Mouse (Mus musculus): Measurements from ENCODE around the gene Fam83c.

Gene Fam83c

GRCm38 (mm10) chr2:155794674-155795445 is 39.8 kb downstream of the Fam83c start:
- no peak for DNase-seq (ENCODE audit: low read depth, low spot score)

- DNase-seq (ENCODE audit: low read depth, low spot score), result no peak
Observed at GRCm38 (mm10) chr2:155792899-155793298, 41.8 kb downstream of the Fam83c start.

- no peak for DNase-seq (ENCODE audit: low read depth, low spot score)
Observed at GRCm38 (mm10) chr2:155787949-155788931, 46.4 kb downstream of the Fam83c start.

GRCm38 (mm10) chr2:155786905-155787304 is 47.7 kb downstream of the Fam83c start:
- DNase-seq (ENCODE audit: low read depth, low spot score), result no peak

DNA sequence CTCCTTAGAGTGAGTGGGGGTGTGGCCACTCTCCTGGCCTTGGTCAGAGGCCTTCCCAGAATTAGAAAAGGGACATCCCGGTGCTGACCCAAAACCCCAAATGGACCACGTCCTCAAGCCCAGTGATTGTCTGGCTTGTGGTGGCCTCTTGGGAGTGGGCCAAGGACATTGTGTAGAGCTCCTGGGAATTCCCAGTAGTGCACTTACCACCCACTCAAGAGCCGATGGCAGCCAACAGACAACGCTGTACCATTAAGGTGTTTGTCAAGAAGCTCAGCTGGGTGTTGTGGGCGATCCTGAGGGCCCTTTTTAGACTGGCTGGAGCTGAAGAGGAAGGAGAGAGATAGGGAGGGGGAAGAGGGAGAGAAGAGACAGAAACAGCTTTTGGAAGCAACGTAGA is 50.1 kb downstream of the Fam83c start:
- no peak for DNase-seq (ENCODE audit: low read depth, low spot score)

DNA sequence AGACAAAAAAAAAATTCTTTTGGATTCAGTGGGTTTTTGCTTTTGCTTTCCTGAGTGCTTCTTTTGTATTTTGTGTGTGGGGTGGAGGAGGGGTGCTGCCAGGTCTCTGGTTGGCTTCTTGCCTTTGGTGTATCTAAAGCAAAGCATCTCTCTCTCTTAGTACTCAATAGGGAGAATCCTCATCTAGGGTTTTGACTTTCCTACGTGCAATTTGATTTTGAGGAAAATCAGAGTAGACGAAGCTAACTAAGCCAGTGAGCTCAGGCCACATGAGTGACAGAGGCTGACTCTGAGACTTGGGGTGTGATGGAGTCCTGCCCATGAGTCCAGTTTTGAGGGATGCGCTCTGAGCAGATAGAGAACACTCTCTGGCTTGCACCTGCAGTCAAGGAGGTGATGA is 55.1 kb downstream of the Fam83c start:
- no peak for DNase-seq (ENCODE audit: low read depth, low spot score)

DNA sequence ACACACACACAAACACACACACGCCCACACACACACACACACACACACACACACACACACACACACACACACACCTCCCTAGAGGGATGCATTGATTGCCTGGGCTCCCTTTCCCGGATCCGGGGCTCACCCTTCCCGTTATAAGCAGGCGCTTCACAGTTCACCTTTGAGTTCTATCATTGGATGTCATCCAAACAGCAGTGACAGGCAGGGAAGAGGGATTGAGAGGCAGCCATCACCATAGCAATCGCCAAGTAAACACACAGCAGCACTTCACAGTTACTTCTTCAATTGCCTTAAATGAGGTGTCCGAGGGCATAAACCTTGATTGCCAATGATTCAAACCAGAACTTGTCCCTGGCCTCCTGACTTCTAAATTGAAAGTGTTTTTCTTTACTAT is 55.6 kb downstream of the Fam83c start:
- DNase-seq (ENCODE audit: low read depth, low spot score), result no peak

DNA sequence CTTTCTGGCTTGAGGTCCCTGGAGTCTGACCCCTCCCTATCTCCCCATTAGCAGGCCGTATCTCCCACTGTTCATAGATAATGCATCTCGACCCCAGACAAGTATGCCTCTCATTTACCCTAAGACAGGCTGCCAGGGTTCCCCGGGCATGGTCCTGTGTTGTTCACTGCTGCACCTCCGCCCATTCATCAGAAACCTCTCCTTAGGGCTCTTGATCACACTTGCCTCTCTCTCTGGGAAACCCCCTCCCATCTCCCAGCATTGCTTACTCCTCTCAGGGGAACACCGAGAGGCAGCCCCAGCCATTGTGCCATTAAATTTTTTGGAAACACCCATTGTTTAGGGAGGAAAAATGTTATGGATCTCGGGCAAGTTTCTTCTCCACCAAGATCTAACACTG is 56.6 kb downstream of the Fam83c start:
- no peak for DNase-seq (ENCODE audit: low read depth, low spot score)

DNA sequence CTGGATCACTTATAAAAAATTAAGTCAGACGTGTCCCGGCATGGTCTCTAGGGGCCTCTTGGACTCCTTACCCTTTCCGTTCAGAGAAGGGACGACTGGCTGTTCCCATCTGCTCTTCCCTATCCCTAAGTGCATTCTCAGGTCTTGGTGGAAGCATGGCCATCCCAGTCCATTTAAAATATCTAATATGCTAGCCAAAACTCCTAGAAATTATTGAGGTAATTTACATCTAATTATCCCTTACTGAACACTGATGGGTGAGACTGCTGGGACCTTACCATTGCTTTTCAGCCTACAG is 57.0 kb downstream of the Fam83c start:
- no peak for DNase-seq (ENCODE audit: low read depth, low spot score)
